Mouse (Mus musculus): ENCODE data around the gene Abcg4.

Abcg4 gene

DNA sequence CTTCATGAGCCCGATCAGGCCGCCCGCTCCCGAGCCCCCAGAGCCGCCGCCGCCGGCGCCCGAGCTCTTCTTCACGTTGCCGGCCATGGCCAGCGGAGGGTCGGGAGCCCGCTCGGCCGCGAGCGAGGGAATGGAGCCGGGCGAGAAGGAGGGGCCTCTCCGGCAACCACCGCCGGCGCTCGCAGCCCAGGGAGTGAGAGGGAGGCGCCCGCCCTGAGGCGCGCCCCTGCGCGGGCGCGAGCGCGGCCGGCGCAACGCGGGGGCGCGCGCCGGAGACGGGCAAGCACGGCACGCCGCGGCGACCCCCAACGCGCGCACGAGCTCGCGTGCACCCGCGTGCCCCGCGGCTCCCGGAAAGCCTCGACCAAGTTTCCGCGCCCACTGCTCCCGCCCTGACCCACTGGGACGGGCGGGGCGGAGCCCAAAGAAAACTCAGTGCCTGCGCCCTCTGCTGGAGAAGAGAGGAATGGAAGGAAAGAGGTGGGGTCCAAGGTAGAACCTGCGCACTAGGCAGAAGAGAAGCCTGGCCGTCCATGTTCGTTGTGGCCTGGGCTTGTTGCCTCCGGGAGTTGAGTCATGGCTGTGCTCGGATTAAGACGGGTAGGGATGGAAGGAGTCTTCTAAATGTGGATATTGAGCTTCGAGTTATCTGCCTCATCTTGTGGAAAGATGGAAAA lies 54.5 kb downstream of the Abcg4 start, which contains the start of gene Cbl:
TSS of gene Cbl (minus strand) at position 248 of the 677 bp plus-strand sequence.
- peaks cover 25% of the 10 kb centered on the region for H3K4me1 ChIP-seq (replicated peaks; ENCODE audit: low read depth, low read length)
- no peaks in the 10 kb centered on the region for H3K27me3 ChIP-seq (ENCODE audit: insufficient read depth, low read length)
- H3K9me3 ChIP-seq (ENCODE audit: low read length): no peaks in the 10 kb centered on the region
- TF ChIP-seq POU5F1 (IDR thresholded peaks at IDR 0.05; ENCODE audit: borderline replicate concordance, low read length) (no peak), CTCF (conservative IDR thresholded peaks at IDR 0.05; ENCODE audit: low read length) (peak; percentile 72)
- peak within 1 kb of the TSS; percentile 95 for H3K4me3 ChIP-seq (replicated peaks; ENCODE audit: low read length)
- 0 out of 2 replicates have a peak, but pooled peaks cover 1% of the 10 kb centered on the region for H3K36me3 ChIP-seq (ENCODE audit: insufficient read depth, low read length)

DNA sequence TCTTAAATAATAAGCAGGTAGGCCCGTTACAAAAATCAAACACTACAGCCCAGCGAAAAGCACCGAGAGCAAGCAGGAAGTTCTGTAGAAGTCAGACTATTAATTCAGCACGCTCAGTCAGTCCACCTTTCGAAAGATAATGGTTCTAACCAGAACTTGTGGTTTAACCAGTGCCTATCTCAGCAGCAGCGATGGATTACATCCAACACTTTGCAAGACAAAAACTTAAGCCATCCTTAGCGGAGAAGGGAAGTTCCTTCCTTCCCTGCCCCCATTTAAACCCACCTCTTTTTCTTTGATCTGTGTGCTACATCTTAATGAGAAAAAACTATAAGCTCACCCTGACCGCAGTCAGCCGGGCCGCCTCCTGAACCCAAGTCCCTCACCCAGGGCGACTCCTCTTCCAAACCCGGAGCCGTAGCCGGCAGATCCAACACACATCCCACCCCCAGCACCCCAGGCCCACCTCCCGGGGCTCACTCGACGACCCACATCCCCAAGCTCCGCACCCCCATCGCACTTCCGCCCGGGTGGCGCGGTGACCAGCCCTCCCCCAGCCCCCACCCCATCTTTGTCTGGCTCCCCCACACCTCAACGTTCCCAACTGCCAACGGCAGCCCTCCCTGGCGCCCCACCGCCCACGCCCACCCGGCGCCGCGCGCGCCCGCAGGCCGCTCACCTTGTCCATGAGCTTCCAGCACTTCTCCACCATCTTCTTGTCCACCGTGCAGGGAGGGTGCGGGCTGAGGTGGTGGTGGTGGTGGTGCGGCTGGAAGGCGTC lies 55.2 kb downstream of the Abcg4 start:
- Histone ChIP-seq H3K9me3 (ENCODE audit: low read length) (no peaks in the 10 kb centered on the region), H3K4me3 (replicated peaks; ENCODE audit: low read length) (peak overlapping the region; percentile 95)
- TF ChIP-seq NANOG (IDR thresholded peaks at IDR 0.05; ENCODE audit: borderline replicate concordance, low read length): no peak
- TF ChIP-seq CTCF (conservative IDR thresholded peaks at IDR 0.05; ENCODE audit: low read length): no peak
- no peak for TF ChIP-seq POU5F1 (IDR thresholded peaks at IDR 0.05; ENCODE audit: borderline replicate concordance, low read length)

DNA sequence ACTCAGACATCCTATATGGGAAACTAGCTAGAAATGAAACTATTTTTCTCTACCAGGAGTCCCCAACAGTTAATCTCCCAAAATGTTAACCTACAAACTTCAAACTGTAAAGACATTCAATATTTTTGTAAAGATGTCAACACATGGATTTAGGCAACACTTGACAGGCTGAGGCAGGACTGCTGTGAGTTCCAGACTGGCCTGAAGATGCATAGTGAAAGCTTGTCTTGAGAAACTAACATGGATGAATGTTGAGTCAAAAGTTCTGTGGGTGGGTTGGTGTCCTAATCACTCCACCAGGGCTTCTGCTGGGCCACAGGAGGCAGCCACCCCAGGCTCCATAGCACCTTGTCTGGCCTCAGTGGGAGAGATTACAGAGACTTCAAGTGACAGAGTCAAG lies 56.8 kb downstream of the Abcg4 start:
- Histone ChIP-seq H3K4me3 (replicated peaks; ENCODE audit: low read length) (no peak overlapping the region), H3K27me3 (ENCODE audit: insufficient read depth, low read length) (no peaks in the 10 kb centered on the region), H3K36me3 (ENCODE audit: insufficient read depth, low read length) (0 out of 2 replicates have a peak, but pooled peaks cover 10% of the 10 kb centered on the region), H3K4me1 (replicated peaks; ENCODE audit: low read depth, low read length) (peaks cover 25% of the 10 kb centered on the region), H3K9me3 (ENCODE audit: low read length) (no peaks in the 10 kb centered on the region)
- no peak for TF ChIP-seq POU5F1 (IDR thresholded peaks at IDR 0.05; ENCODE audit: borderline replicate concordance, low read length)
- TF ChIP-seq NANOG (IDR thresholded peaks at IDR 0.05; ENCODE audit: borderline replicate concordance, low read length): no peak
- TF ChIP-seq CTCF (conservative IDR thresholded peaks at IDR 0.05; ENCODE audit: low read length): no peak

More for the DNA sequence above, 55.2 kb downstream of the Abcg4 start:
- H3K27me3 ChIP-seq (ENCODE audit: insufficient read depth, low read length): no peaks in the 10 kb centered on the region
- H3K36me3 ChIP-seq (ENCODE audit: insufficient read depth, low read length): 0 out of 2 replicates have a peak, but pooled peaks cover 7% of the 10 kb centered on the region
- peaks cover 25% of the 10 kb centered on the region for H3K4me1 ChIP-seq (replicated peaks; ENCODE audit: low read depth, low read length)

DNA sequence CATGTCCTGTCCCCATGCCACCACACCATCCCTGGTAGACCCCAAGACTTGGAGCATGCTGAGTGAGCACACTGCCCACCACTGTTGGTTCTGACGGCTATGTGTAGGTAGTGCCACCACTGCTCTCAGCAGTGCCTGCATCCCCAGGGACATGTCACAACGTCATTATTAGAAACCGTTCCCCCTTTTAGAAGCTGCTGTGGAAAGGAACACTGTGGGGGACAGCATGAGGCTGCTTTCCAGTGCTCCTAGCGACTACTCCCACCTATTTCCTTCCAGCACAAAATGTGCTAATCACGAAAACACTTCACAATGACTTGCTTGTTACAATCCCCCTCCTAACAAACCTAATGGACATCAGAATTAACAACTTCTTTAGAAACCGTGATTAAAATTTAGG lies 62.4 kb downstream of the Abcg4 start:
- Histone ChIP-seq H3K27me3 (ENCODE audit: insufficient read depth, low read length) (no peaks in the 10 kb centered on the region), H3K36me3 (ENCODE audit: insufficient read depth, low read length) (0 out of 2 replicates have a peak, but pooled peaks cover 10% of the 10 kb centered on the region), H3K4me1 (replicated peaks; ENCODE audit: low read depth, low read length) (peaks cover 29% of the 10 kb centered on the region), H3K4me3 (replicated peaks; ENCODE audit: low read length) (no peak overlapping the region), H3K9me3 (ENCODE audit: low read length) (peaks cover 5% of the 10 kb centered on the region)
- TF ChIP-seq NANOG (IDR thresholded peaks at IDR 0.05; ENCODE audit: borderline replicate concordance, low read length) (no peak), POU5F1 (IDR thresholded peaks at IDR 0.05; ENCODE audit: borderline replicate concordance, low read length) (no peak), CTCF (conservative IDR thresholded peaks at IDR 0.05; ENCODE audit: low read length) (no peak)
